1 mouse cellular context compared by ENCODE assay signal in the genomic region with DNA sequence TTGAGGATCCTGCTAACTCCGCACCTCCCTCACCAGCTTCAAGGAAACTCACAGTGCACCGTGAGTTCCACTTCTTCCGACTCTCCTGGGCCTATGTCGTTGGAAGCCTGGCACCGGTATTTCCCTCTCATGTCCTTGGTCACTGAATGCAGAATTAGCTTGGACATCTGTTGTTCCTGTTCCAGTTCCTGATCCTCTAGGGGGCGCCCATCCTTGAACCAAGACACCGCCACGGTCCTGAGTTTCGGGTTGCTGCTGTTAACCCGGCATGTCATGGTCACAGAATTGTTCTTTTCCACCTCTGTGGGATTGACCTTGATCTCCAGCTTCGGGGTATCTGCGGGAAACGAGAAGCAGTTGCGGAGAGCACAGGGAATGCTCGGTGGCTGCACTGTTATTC.
TF ChIP-seq lines count a peak whose summit lies in the region.

No protein-coding gene starts in this region.

TF ChIP-seq in CH12.LX, 34 proteins besides CTCF, POLR2A, EP300 and RAD21 (continued from another document):
- TF ChIP-seq RCOR1 (conservative IDR thresholded peaks at IDR 0.05; ENCODE audit: low read depth, low read length) (no peak), ZKSCAN1 (IDR thresholded peaks at IDR 0.05; ENCODE audit: borderline replicate concordance, low read depth, low read length) (no peak), PAX5 (IDR thresholded peaks at IDR 0.05; ENCODE audit: low read length) (no peak), KAT2A (IDR thresholded peaks at IDR 0.05; ENCODE audit: insufficient replicate concordance, low read length) (no peak), SMC3 (IDR thresholded peaks at IDR 0.05; ENCODE audit: low read depth, low read length) (peak; percentile 87), ZC3H11A (IDR thresholded peaks at IDR 0.05; ENCODE audit: low read depth, low read length) (no peak), MYC (IDR thresholded peaks at IDR 0.05; ENCODE audit: low read depth, low read length) (no peak), MAFK (IDR thresholded peaks at IDR 0.05; ENCODE audit: insufficient replicate concordance, low read length) (no peak), POLR2AphosphoS2 (IDR thresholded peaks at IDR 0.05; ENCODE audit: low read depth, low read length) (no peak)
